Mouse (Mus musculus) c-Kit-negative CD71-positive TER-119-positive erythroid progenitor cells, embryonic 14.5 days (primary cell): ENCODE measurements at regions not wholly inside any gene's neighbourhood (a gene's known extent, or its start where the extent isn't known, plus 50 kb on each side); places are given as distances from the start of the nearest gene placed in this dataset.

Experiments
- DNase-seq: peaks from one replicate; pipeline ENCODE4 v3.0.0-alpha.2; 2013; ENCODE audit warnings: low read depth, low spot score

GRCm38 (mm10) chr5:118879808-118880478 is 319.5 kb downstream of the Med13l start:
- DNase-seq = peak; percentile 6

DNA sequence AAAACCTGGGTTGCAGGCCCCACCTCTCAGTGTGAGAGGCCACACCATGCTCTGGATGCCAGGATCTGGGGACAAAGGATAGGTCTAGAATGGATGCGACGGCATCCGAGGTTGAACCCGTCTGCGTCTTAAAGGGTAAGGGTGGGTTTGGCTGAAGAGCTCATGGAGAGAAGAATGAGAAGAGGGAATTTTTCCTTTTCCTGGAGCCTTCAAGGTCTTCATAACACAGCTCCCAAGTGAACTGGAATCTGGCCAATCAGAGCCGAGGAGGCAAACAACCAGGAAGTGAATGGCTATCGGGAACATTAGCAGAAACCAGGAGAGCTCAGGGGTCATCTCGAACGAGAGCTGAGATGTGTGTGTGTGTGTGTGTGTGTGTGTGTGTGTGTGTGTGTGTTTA is 320.1 kb downstream of the Med13l start:
- DNase-seq = no peak

DNA sequence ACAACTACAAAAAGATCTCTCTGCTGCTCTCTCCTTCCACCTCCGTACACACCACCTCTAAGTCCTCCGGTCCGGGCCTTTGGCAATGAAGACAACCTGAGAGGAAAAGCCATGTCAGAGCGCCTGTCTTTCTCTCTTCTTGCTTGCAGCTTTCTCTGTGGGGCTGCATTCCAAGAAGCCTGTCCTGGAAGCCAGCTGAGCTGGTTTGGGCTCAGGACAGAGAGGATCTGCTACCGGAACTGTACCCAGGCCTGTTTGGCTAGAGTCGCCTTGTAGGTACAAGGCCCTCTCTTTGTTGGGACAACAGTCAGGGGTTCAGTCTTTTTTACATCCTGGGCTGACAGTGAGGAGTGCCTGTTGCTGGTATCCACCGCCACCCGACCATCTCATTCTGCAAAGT is 321.4 kb downstream of the Med13l start:
- no peak for DNase-seq

- DNase-seq = no peak
These were observed 327.7 kb downstream of the Med13l start for GRCm38 (mm10) chr5:118888131-118888530.

DNA sequence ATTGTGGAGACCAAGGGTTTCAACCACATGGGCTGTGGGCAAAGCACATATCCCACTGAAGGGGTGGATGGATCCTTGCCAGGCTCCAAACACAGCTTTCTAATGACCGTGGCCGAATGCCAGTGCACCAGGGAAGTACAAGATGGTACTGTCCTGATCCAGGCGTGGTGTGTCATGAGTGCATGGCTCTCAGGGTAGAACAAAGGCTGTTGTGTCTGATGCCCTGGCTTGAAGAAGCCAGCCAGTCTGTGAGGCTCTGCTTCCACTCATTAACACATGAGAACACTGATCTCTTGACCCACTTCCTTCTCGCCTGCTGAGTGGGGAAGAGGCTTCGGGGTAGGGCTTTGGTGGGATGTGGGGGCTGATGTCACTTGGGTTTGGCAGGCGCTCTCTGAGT is 330.7 kb downstream of the Med13l start:
- no peak for DNase-seq

DNA sequence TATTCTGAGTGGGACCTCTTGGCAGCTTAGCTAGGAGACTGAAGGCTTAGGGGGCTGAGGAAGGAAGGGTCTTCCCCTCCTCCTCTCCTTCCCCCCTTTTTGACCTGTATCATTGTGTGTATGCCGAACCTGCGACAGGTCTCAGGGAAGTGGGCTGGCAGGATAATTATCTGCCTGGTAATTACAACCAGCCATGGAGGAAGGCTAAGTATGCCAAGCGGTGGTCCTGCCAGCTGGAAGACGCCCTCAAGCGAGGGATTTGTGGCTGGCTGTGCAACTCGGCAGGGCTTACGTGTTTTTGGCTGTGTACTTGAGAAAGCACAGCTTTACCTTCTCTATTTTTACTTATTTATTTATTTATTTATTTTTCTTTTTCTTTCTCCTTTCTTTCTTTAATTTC is 347.7 kb downstream of the Med13l start:
- DNase-seq = no peak

- DNase-seq = no peak
These were observed 349.3 kb downstream of the Med13l start for GRCm38 (mm10) chr5:118909756-118910155.

GRCm38 (mm10) chr5:118914191-118914750 is 353.8 kb downstream of the Med13l start:
- DNase-seq = no peak

DNA sequence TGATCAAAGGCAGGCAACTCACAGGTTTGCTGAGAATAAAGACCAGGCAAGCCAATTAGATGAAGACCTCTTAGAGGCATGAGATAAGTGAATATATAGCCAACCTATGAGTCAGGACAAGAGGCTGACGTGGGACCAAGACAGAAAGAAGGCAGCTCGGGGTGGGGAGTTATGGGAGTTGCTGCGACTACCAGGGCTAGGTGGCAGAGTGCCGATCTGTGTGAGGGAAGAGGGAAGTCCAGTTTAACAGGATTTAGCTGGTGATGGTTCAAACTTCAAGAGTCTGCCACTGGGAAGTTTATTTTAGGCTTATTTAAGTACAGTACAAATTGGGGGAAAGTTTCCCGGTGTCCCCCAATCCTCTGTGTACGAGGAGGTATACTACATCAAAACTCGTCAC is 362.9 kb downstream of the Med13l start:
- no peak for DNase-seq

- no peak for DNase-seq
These were observed 368.6 kb downstream of the Med13l start for GRCm38 (mm10) chr5:118929037-118929436.

DNA sequence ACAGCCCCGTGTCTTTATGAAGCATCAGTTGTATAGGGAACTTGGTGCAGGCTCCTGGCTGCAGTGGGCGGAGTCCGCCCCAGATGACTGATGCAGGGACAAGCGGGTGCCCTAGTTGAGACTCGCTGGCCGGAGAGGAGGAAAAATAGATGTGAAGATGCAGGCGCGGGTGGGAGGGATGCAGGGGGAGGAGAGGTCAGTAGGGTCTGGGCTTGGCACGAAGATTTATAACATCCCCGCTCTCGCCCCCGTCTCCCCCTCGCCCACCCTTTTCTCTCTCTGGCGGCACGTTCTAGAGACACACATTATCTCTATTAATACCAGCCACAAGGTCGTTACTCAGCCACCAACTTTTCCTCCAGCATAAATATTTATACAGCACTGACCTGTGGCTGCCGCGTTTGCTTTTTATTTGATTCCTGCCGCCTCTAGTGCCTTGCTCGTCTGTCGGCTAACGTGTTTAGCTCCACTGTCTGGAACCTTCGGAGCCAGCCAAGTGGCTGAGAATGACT is 369.6 kb downstream of the Med13l start:
- DNase-seq = no peak

DNA sequence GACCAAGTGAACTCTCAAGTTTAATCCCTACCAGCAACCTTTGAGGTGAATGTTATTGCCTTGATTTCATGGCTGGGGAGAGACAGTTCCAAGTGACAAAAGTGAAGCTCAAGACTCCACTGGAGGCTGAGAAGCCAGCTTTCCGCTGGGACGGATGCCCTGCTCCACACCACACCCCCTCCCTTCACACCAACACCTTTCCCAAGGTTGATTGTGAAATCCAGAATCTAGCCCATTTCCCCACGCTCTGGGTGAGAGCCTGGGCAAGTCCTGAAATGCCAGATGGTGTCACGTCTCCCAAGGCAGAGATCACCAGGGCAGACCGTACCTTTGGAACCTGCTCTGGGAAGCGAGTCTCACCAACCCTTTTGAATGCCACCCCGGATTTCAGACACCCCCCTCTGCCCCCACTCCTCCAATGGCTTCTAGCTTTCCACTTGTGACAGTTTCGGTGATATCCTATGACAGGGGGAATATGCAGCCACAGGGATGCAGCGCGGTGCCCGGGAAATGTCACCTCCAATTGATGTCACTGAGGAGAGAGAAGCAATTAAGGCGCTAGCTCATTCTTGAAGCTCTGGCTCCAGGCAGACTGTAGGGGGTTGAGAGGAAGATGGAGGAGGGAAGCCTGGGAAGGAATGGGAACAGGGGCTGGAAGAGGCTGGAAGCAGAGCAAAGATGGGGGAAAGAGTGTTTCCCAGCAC is 379.0 kb downstream of the Med13l start:
- no peak for DNase-seq

- no peak for DNase-seq
These were observed 383.8 kb downstream of the Med13l start for GRCm38 (mm10) chr5:118944256-118944655.

DNA sequence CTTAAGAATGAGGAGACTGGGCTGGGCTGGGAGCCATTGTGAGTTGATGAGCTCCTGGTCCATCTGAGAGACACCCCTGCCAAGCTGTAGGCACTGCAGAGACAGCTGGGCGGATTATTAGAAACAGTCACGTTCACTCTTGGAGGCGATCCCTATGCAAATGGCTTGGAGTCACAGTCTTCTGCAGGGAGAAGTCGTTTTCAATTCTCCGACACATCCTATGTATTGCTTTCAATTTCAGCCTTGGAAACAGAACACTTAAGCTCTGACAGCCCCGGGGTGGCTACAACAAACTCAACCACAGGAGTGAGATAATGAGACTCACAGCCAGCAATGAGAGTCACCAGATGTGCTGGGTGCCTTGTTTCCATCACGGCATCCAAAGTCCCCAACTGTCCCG is 385.6 kb downstream of the Med13l start:
- DNase-seq = no peak

DNA sequence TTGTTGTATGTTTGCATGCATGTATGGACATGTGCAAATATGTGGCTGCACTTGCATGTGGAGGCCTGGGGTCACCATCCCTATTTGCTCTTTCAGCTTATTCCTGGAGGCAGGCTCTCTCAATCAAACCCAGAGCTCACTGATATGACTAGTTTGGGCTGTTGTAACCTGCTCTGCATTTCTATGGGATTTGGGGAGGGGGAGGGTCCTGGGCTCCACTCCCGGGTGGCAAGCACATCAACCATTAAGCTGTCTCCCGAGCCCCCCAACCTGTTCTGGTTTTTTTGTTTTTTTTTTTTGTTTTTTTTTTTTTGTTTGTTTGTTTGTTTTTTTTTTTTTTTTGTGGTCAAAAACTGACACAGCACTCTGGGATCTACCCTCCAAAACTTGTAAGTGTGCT is 386.5 kb downstream of the Med13l start:
- DNase-seq = no peak

DNA sequence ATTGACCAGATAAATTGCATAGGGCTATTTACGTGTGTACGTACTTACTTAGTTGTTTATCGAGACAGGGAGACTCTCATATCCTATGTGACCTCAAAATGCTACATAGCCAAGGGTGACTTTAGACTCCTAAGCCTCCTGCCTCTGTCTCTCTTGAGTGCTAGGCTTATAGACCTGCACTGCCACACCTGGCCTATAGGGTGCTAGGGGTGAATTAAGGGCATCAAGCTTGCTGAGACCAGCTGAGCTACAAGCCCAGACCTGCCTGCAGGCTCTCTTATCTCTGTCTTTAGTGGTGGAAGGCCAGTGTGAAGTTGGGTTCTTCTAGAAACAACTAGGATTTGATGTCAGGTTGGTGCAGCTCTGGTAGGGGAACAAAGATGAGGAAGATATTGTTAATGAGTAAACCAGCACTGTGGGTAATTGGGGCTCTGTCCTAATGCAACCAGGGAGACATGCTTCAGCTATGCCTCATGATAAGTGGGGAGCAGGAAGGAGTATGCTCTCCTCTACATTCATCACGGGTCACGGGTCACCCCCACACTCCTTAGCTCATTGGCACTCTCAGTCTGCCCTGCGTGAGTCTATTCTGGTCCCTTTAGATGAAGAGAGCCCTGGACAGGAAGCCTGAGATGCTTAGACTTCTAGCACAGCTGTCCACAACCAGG is 387.8 kb downstream of the Med13l start:
- DNase-seq = no peak

GRCm38 (mm10) chr5:118951067-118951466 is 390.6 kb downstream of the Med13l start:
- no peak for DNase-seq

DNA sequence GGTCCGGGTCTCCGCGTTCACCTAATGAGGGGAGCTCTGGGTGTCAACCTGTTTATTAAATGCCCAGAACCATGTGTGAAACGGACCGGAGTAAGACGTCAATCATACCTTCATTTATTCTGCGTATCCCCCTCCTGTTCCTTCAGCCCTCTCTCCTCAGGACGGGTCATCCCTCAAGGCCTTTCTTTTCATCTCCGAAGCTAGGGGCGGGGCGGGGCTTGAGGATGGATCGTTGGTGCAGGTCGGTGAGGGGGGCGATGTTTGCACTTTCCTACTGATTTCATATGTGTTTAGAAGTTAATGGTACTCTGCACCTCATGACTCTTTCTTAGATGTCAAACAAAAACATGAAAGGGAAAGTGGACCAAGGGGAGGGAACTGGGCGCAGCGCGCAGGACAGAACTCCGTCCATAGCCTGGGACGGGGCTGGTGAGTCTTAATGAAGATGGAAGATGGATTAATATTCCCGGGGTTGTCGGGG is 400.1 kb downstream of the Med13l start:
- DNase-seq = no peak

- DNase-seq = no peak
These were observed 400.6 kb downstream of the Med13l start for GRCm38 (mm10) chr5:118961091-118961490.

GRCm38 (mm10) chr5:118962152-118962551 is 401.7 kb downstream of the Med13l start:
- no peak for DNase-seq

DNA sequence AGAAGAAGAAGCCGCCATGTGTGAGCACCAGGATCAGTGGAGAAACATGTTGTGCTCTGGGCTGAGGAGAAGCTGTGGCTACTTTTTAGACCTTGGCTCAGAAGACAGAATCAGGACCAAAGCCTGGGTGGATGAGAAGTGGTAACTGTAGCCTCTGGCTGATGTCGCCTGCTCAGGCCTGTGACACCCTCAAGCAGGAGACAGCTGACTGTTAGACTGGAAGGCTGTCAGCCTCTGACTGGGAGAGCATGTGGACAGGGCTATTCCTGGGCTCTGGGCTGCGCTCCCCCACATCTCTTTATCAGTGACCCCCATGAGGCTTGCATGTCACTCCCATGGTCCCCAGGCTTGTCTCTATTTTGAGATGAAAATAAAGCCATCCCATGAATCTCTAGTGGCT is 402.5 kb downstream of the Med13l start:
- no peak for DNase-seq

GRCm38 (mm10) chr5:118966901-118967300 is 406.4 kb downstream of the Med13l start:
- no peak for DNase-seq
